Mouse (Mus musculus): ENCODE data around the gene Gm42517. TPM values are rescaled to one million over a fixed set of nuclear protein-coding genes. Genes with fewer than 3 reads are reported as not detected.
A peak's percentile ranks its signal among the peaks of the same experiment; 100 is the strongest.

Gm42517 gene
- polyA plus RNA-seq (2012; rRNA removed) = 1.3 and 1.4 TPM in 2 replicates

DNA sequence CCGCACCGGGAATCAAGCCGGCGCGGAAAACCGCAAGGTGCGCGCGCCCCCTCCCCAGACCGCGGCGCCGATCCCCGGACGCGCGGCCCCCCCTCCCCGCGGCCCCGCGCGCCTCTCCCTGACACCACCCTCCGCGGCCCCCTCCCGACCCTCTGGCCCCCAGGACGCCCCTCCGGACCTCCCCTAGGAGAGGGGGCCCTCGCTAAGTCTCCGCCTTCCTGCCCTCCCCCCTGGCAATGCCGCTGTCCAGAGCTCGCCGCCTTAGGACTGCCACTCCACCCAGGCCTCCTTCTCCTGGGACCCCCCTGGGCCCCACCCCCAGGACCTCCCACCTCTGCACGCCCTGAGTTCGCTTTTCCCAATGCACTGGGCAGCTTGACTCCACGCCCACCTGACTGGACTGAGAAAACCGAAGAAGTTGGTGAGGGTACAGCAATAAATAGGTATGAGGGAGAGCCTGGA, at the start of gene Gm42517:
Gene Gm42517, minus strand, starts transcription at position 52 of the 462 bp plus-strand sequence.
- Histone ChIP-seq H3K27me3 (ENCODE audit: control insufficient read depth, insufficient read depth, low read length) (peaks cover 29% of the 10 kb centered on the region), H3K36me3 (ENCODE audit: control insufficient read depth, insufficient read depth, low read length) (no peaks in the 10 kb centered on the region), H3K27ac (ENCODE audit: insufficient read depth, low read length) (no peak within 1 kb of the TSS), H3K4me1 (ENCODE audit: control insufficient read depth, insufficient read depth, insufficient read length) (peaks cover 5% of the 10 kb centered on the region; the same call in 1 of the 2 replicates), H3K4me3 (ENCODE audit: extremely low read depth, insufficient read depth, insufficient read length) (peak within 1 kb of the TSS; percentile 28; the same call in 1 of the 2 replicates)
- TF ChIP-seq CTCF (IDR thresholded peaks at IDR 0.05; ENCODE audit: extremely low read depth, insufficient read depth, insufficient read length, insufficient replicate concordance) (no peak), POLR2A (IDR thresholded peaks at IDR 0.05; ENCODE audit: low read depth, low read length) (no peak)
- WGBS = 3% methylated on average over 19 of the region's 36 CpGs
- DNase-seq (ENCODE audit: low read depth in 1 of 2, low spot score in 2 of 2) = no peak

DNA sequence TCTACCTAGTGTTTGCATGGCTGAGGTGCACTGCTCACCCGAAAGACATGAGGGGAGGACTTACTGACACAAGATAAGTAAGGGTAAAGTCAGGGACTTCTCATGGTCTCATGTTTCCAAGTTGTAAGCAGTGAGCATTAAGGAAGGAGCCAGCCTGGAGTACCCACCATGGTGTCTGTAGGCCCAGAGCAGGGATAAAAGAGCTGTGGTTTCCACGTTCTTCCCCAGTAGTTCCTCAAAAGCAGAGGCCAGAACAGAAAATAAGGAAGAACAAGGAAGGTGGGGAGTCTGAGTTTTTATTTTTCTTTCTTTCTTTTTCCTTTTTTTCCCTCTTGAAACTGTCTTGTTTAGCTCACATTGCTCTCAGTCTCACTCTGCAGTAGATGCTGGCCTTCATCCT, 47.0 kb upstream of the Gm42517 start:
- H3K36me3 ChIP-seq (ENCODE audit: control insufficient read depth, insufficient read depth, low read length) = no peaks in the 10 kb centered on the region
- TF ChIP-seq CTCF (IDR thresholded peaks at IDR 0.05; ENCODE audit: extremely low read depth, insufficient read depth, insufficient read length, insufficient replicate concordance) = no peak
- no peak for TF ChIP-seq POLR2A (IDR thresholded peaks at IDR 0.05; ENCODE audit: low read depth, low read length)

GRCm38 (mm10) chr5:108406977-108407376, 39.3 kb upstream of the Gm42517 start:
- H3K27me3 ChIP-seq (ENCODE audit: control insufficient read depth, insufficient read depth, low read length) = no peaks in the 10 kb centered on the region
- TF ChIP-seq POLR2A (IDR thresholded peaks at IDR 0.05; ENCODE audit: low read depth, low read length) (no peak), CTCF (IDR thresholded peaks at IDR 0.05; ENCODE audit: extremely low read depth, insufficient read depth, insufficient read length, insufficient replicate concordance) (no peak)
- WGBS = 89% methylated on average over 2 of the region's 2 CpGs
- H3K4me1 ChIP-seq (ENCODE audit: control insufficient read depth, insufficient read depth, insufficient read length) = no peaks in the 10 kb centered on the region
- DNase-seq (ENCODE audit: low read depth in 1 of 2, low spot score in 2 of 2) = no peak
- no peak overlapping the region for H3K27ac ChIP-seq (ENCODE audit: insufficient read depth, low read length)
- no peak overlapping the region for H3K4me3 ChIP-seq (ENCODE audit: extremely low read depth, insufficient read depth, insufficient read length)
- H3K36me3 ChIP-seq (ENCODE audit: control insufficient read depth, insufficient read depth, low read length) = no peaks in the 10 kb centered on the region

More for the DNA sequence above, 47.0 kb upstream of the Gm42517 start:
- no peak overlapping the region for H3K4me3 ChIP-seq (ENCODE audit: extremely low read depth, insufficient read depth, insufficient read length)
- 58% methylated on average over 2 of the region's 2 CpGs for WGBS
- no peaks in the 10 kb centered on the region for H3K27me3 ChIP-seq (ENCODE audit: control insufficient read depth, insufficient read depth, low read length)
- no peaks in the 10 kb centered on the region for H3K4me1 ChIP-seq (ENCODE audit: control insufficient read depth, insufficient read depth, insufficient read length)
- no peak for DNase-seq (ENCODE audit: low read depth in 1 of 2, low spot score in 2 of 2)
- H3K27ac ChIP-seq (ENCODE audit: insufficient read depth, low read length) = no peak overlapping the region

DNA sequence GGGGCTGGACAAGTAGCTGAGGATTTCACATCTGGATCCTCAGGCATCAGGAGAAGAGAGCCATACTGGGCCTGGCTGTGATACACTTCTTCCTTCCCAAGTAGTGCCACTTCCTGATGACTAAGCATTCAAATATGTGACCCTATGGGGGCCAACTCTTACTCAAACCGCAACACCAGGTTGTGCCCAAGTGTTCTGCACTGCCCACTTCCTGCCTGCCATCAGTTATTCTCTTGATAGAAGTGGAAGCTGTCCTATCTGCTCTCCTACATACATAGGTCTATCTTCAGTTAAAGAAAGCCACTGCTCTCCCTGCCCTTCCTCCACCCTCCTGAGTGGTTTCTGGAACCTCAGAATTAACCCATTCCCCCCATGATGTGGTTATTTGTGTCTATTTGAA, 37.7 kb upstream of the Gm42517 start:
- Histone ChIP-seq H3K27me3 (ENCODE audit: control insufficient read depth, insufficient read depth, low read length) (no peaks in the 10 kb centered on the region), H3K36me3 (ENCODE audit: control insufficient read depth, insufficient read depth, low read length) (no peaks in the 10 kb centered on the region), H3K4me3 (ENCODE audit: extremely low read depth, insufficient read depth, insufficient read length) (no peak overlapping the region), H3K4me1 (ENCODE audit: control insufficient read depth, insufficient read depth, insufficient read length) (no peaks in the 10 kb centered on the region), H3K27ac (ENCODE audit: insufficient read depth, low read length) (no peak overlapping the region)
- 17% methylated on average over 1 of the region's 1 CpGs for WGBS
- no peak for DNase-seq (ENCODE audit: low read depth in 1 of 2, low spot score in 2 of 2)
- no peak for TF ChIP-seq CTCF (IDR thresholded peaks at IDR 0.05; ENCODE audit: extremely low read depth, insufficient read depth, insufficient read length, insufficient replicate concordance)
- TF ChIP-seq POLR2A (IDR thresholded peaks at IDR 0.05; ENCODE audit: low read depth, low read length) = no peak

DNA sequence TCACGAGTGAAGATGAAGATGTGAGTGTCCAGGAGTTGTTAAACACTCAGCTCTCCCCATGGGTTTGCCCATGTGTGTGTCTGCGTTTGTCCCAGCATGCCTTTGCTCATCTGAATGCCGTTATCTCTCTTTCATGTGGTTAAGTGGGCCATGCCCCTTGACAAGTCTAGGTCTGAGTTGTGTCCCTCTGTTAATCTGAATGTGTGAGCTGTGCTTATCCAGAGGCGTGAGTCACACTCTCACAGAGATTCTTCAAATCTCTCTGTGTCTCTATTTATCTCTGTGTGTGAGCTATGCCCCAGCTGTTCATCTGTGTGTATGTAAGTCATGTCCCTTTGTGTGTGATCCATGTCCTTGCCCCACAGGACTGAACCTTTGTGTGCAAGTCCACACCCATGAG, 35.7 kb upstream of the Gm42517 start:
- no peak overlapping the region for H3K27ac ChIP-seq (ENCODE audit: insufficient read depth, low read length)
- H3K4me1 ChIP-seq (ENCODE audit: control insufficient read depth, insufficient read depth, insufficient read length) = no peaks in the 10 kb centered on the region
- TF ChIP-seq POLR2A (IDR thresholded peaks at IDR 0.05; ENCODE audit: low read depth, low read length) (no peak), CTCF (IDR thresholded peaks at IDR 0.05; ENCODE audit: extremely low read depth, insufficient read depth, insufficient read length, insufficient replicate concordance) (no peak)
- no peak overlapping the region for H3K4me3 ChIP-seq (ENCODE audit: extremely low read depth, insufficient read depth, insufficient read length)
- 77% methylated on average over 4 of the region's 4 CpGs for WGBS
- DNase-seq (ENCODE audit: low read depth in 1 of 2, low spot score in 2 of 2) = no peak
- H3K36me3 ChIP-seq (ENCODE audit: control insufficient read depth, insufficient read depth, low read length) = no peaks in the 10 kb centered on the region
- H3K27me3 ChIP-seq (ENCODE audit: control insufficient read depth, insufficient read depth, low read length) = no peaks in the 10 kb centered on the region

GRCm38 (mm10) chr5:108389744-108390143, 22.0 kb upstream of the Gm42517 start:
- TF ChIP-seq CTCF (IDR thresholded peaks at IDR 0.05; ENCODE audit: extremely low read depth, insufficient read depth, insufficient read length, insufficient replicate concordance) = no peak
- no peak for TF ChIP-seq POLR2A (IDR thresholded peaks at IDR 0.05; ENCODE audit: low read depth, low read length)
- H3K4me3 ChIP-seq (ENCODE audit: extremely low read depth, insufficient read depth, insufficient read length) = no peak overlapping the region
- WGBS = 79% methylated on average over 3 of the region's 3 CpGs
- no peak overlapping the region for H3K27ac ChIP-seq (ENCODE audit: insufficient read depth, low read length)
- no peaks in the 10 kb centered on the region for H3K36me3 ChIP-seq (ENCODE audit: control insufficient read depth, insufficient read depth, low read length)
- DNase-seq (ENCODE audit: low read depth in 1 of 2, low spot score in 2 of 2) = no peak
- H3K27me3 ChIP-seq (ENCODE audit: control insufficient read depth, insufficient read depth, low read length) = no peaks in the 10 kb centered on the region
- no peaks in the 10 kb centered on the region for H3K4me1 ChIP-seq (ENCODE audit: control insufficient read depth, insufficient read depth, insufficient read length)

DNA sequence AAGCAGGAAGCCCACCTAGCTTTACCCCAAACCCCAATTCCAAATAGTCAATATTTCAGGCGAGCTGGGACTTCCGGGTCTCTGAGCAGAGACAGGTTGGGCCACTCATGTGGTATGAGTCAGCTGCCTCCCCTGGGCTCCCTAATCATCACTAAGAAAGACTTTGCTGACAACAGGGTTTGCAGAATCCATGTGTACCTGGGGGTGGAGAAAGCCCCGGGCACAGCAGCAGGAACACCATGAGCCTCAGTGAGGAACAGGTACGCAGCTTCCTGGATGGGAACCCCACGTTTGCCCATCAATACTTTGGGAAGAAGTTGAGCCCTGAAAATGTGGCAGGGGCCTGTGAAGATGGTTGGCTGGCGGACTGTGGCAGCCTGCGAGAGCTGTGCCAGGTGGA, 20.5 kb upstream of the Gm42517 start, which contains the start of gene Pde6b:
Gene Pde6b, plus strand, starts transcription at position 191 of the 400 bp plus-strand sequence.
- no peak within 1 kb of the TSS for H3K4me3 ChIP-seq (ENCODE audit: extremely low read depth, insufficient read depth, insufficient read length)
- no peaks in the 10 kb centered on the region for H3K4me1 ChIP-seq (ENCODE audit: control insufficient read depth, insufficient read depth, insufficient read length)
- H3K36me3 ChIP-seq (ENCODE audit: control insufficient read depth, insufficient read depth, low read length) = no peaks in the 10 kb centered on the region
- no peak for DNase-seq (ENCODE audit: low read depth in 1 of 2, low spot score in 2 of 2)
- H3K27me3 ChIP-seq (ENCODE audit: control insufficient read depth, insufficient read depth, low read length) = no peaks in the 10 kb centered on the region
- TF ChIP-seq CTCF (IDR thresholded peaks at IDR 0.05; ENCODE audit: extremely low read depth, insufficient read depth, insufficient read length, insufficient replicate concordance) (no peak), POLR2A (IDR thresholded peaks at IDR 0.05; ENCODE audit: low read depth, low read length) (no peak)
- no peak within 1 kb of the TSS for H3K27ac ChIP-seq (ENCODE audit: insufficient read depth, low read length)
- 82% methylated on average over 7 of the region's 7 CpGs for WGBS

Data from spleen, adult 2 months (tissue).